In genomic region chr6:83413686-83414085, GRCm38 (mm10) we compare ENCODE assay signal across 24 mouse cellular contexts. TPM values are rescaled to one million over a fixed set of nuclear protein-coding genes. Genes with fewer than 3 reads are reported as not detected.
DNase-seq lines count a peak whose midpoint lies in the region; ATAC-seq and TF ChIP-seq lines count a peak whose summit lies in the region.
"Had no signal": no experiment of that assay in that cellular context is flagged by ENCODE, and none has a peak within 500 bp of the region (broad histone marks: within the 10 kb centered on the region; RNA-seq: fewer than 3 reads in every experiment).

No protein-coding gene starts in this region.

- ATAC-seq in forebrain, embryonic 15.5 days (replicated peaks): no peak
- ATAC-seq in forebrain, embryonic 14.5 days: no peak
- no peak for ATAC-seq in hindbrain, embryonic 14.5 days (ENCODE audit: low FRiP score)
- ATAC-seq in hindbrain, postnatal 0 days: no peak
- ATAC-seq in CD4-positive, CD25-positive, alpha-beta regulatory T cell, adult 4 months: no peak

- no peaks in the 10 kb centered on the region for H3K36me3 ChIP-seq in forebrain, embryonic 15.5 days
- H3K36me3 ChIP-seq in forebrain, embryonic 14.5 days (ENCODE audit: control insufficient read depth, insufficient read depth, low read length): 0 out of 2 replicates have a peak, but pooled peaks cover 3% of the 10 kb centered on the region
- 0 out of 2 replicates have a peak, but pooled peaks cover 4% of the 10 kb centered on the region for H3K36me3 ChIP-seq in hindbrain, embryonic 14.5 days (replicated peaks; ENCODE audit: control insufficient read depth, insufficient read depth)
- no peaks in the 10 kb centered on the region for H3K36me3 ChIP-seq in hindbrain, postnatal 0 days (ENCODE audit: insufficient read depth, low read length)
- H3K36me3 ChIP-seq in spleen, adult 2 months (ENCODE audit: control insufficient read depth, insufficient read depth, low read length): no peaks in the 10 kb centered on the region
- H3K36me3 ChIP-seq: hindbrain, embryonic 15.5 days; midbrain, embryonic 15.5 days had no signal

- no peak for TF ChIP-seq POLR2A in spleen, adult 2 months (IDR thresholded peaks at IDR 0.05; ENCODE audit: low read depth, low read length)

- H3K4me3 ChIP-seq in forebrain, embryonic 15.5 days: no peak overlapping the region
- no peak overlapping the region for H3K4me3 ChIP-seq in forebrain, embryonic 14.5 days (ENCODE audit: low read depth, low read length)
- H3K4me3 ChIP-seq in hindbrain, embryonic 14.5 days (replicated peaks; ENCODE audit: low read length): no peak overlapping the region
- H3K4me3 ChIP-seq in hindbrain, postnatal 0 days (ENCODE audit: low read length): no peak overlapping the region
- no peak overlapping the region for H3K4me3 ChIP-seq in spleen, adult 2 months (ENCODE audit: extremely low read depth, insufficient read depth, insufficient read length)
- H3K4me3 ChIP-seq: erythroblast, embryonic 14.5 days; forebrain, embryonic 12.5 days; hindbrain, embryonic 15.5 days; limb, embryonic 12.5 days; liver, embryonic 15.5 days; midbrain, embryonic 15.5 days; neural tube, embryonic 12.5 days had no signal

- 59% methylated on average over 1 of the region's 1 CpGs for WGBS in forebrain, embryonic 15.5 days
- 76% methylated on average over 1 of the region's 1 CpGs for WGBS in forebrain, embryonic 14.5 days
- WGBS in hindbrain, embryonic 14.5 days: 64% methylated on average over 1 of the region's 1 CpGs
- WGBS in hindbrain, postnatal 0 days: 32% methylated on average over 1 of the region's 1 CpGs
- WGBS in spleen, adult 2 months: 57% methylated on average over 1 of the region's 1 CpGs

- H3K27me3 ChIP-seq in forebrain, embryonic 15.5 days: no peaks in the 10 kb centered on the region
- no peaks in the 10 kb centered on the region for H3K27me3 ChIP-seq in forebrain, embryonic 14.5 days (replicated peaks; ENCODE audit: control insufficient read depth, insufficient read depth, low read length)
- H3K27me3 ChIP-seq in hindbrain, embryonic 14.5 days (ENCODE audit: control insufficient read depth, insufficient read depth, low read length): no peaks in the 10 kb centered on the region
- no peaks in the 10 kb centered on the region for H3K27me3 ChIP-seq in hindbrain, postnatal 0 days (ENCODE audit: insufficient read depth, low read length)
- no peaks in the 10 kb centered on the region for H3K27me3 ChIP-seq in spleen, adult 2 months (ENCODE audit: control insufficient read depth, insufficient read depth, low read length)
- H3K27me3 ChIP-seq: forebrain, embryonic 12.5 days; hindbrain, embryonic 15.5 days; limb, embryonic 12.5 days; liver, embryonic 15.5 days; midbrain, embryonic 15.5 days; neural tube, embryonic 12.5 days had no signal

- H3K4me2 ChIP-seq in forebrain, embryonic 15.5 days (replicated peaks): no peak overlapping the region
- H3K4me2 ChIP-seq in forebrain, embryonic 14.5 days (ENCODE audit: low read length): no peak overlapping the region
- H3K4me2 ChIP-seq in hindbrain, embryonic 14.5 days (replicated peaks): no peak overlapping the region
- H3K4me2 ChIP-seq in hindbrain, postnatal 0 days (ENCODE audit: low read depth, low read length): no peak overlapping the region
- H3K4me2 ChIP-seq: forebrain, embryonic 12.5 days; heart, embryonic 11.5 days; hindbrain, embryonic 15.5 days; limb, embryonic 12.5 days; liver, embryonic 15.5 days; lung, embryonic 14.5 days; midbrain, embryonic 15.5 days had no signal

- TF ChIP-seq CTCF in hindbrain, postnatal 0 days (IDR thresholded peaks at IDR 0.05; ENCODE audit: low read depth): no peak
- no peak for TF ChIP-seq CTCF in spleen, adult 2 months (IDR thresholded peaks at IDR 0.05; ENCODE audit: extremely low read depth, insufficient read depth, insufficient read length, insufficient replicate concordance)

- no peak for DNase-seq in forebrain, embryonic 14.5 days (ENCODE audit: low spot score)
- DNase-seq in hindbrain, embryonic 14.5 days (ENCODE audit: low spot score): no peak
- no peak for DNase-seq in hindbrain, postnatal 0 days (ENCODE audit: low spot score)
- DNase-seq in spleen, adult 2 months (ENCODE audit: low read depth in 1 of 2, low spot score in 2 of 2): no peak
- no peak for DNase-seq in spleen, postnatal 36 days (ENCODE audit: low spot score in 2 of 2)
- DNase-seq: cerebellum, postnatal 14 days; gastrocnemius, postnatal 14 days; heart, postnatal 36 days; lung, postnatal 14 days; right cerebral cortex, postnatal 4 days; thymus, adult 18-20 months; thymus, postnatal 25 days had no signal

- no peak overlapping the region for H3K9ac ChIP-seq in forebrain, embryonic 15.5 days (replicated peaks)
- H3K9ac ChIP-seq in forebrain, embryonic 14.5 days (ENCODE audit: low read length): no peak overlapping the region
- no peak overlapping the region for H3K9ac ChIP-seq in hindbrain, embryonic 14.5 days
- no peak overlapping the region for H3K9ac ChIP-seq in hindbrain, postnatal 0 days (replicated peaks; ENCODE audit: low read length)
- H3K9ac ChIP-seq: forebrain, embryonic 12.5 days; hindbrain, embryonic 15.5 days; limb, embryonic 12.5 days; liver, embryonic 15.5 days; lung, embryonic 14.5 days; midbrain, embryonic 15.5 days; neural tube, embryonic 12.5 days had no signal

- peaks cover 79% of the 10 kb centered on the region for H3K4me1 ChIP-seq in forebrain, embryonic 15.5 days
- peaks cover 38% of the 10 kb centered on the region for H3K4me1 ChIP-seq in forebrain, embryonic 14.5 days (ENCODE audit: control insufficient read depth, insufficient read depth, low read length)
- H3K4me1 ChIP-seq in hindbrain, embryonic 14.5 days (replicated peaks; ENCODE audit: control insufficient read depth, insufficient read depth, low read length): peaks cover 65% of the 10 kb centered on the region
- peaks cover 20% of the 10 kb centered on the region for H3K4me1 ChIP-seq in hindbrain, postnatal 0 days (ENCODE audit: insufficient read depth, low read length)
- peaks cover 22% of the 10 kb centered on the region; the same call in 1 of the 2 replicates for H3K4me1 ChIP-seq in spleen, adult 2 months (ENCODE audit: control insufficient read depth, insufficient read depth, insufficient read length)

- no peaks in the 10 kb centered on the region for H3K9me3 ChIP-seq in forebrain, embryonic 15.5 days
- no peaks in the 10 kb centered on the region for H3K9me3 ChIP-seq in forebrain, embryonic 14.5 days (replicated peaks; ENCODE audit: control insufficient read depth, low read length)
- H3K9me3 ChIP-seq in hindbrain, embryonic 14.5 days (ENCODE audit: control insufficient read depth, low read length): no peaks in the 10 kb centered on the region
- H3K9me3 ChIP-seq in hindbrain, postnatal 0 days (ENCODE audit: low read length): no peaks in the 10 kb centered on the region
- H3K9me3 ChIP-seq: forebrain, embryonic 12.5 days; hindbrain, embryonic 15.5 days; limb, embryonic 12.5 days; liver, embryonic 15.5 days; midbrain, embryonic 15.5 days; neural tube, embryonic 12.5 days had no signal

- H3K27ac ChIP-seq in forebrain, embryonic 15.5 days (replicated peaks): peak overlapping the region; percentile 0; the same call in 1 of the 2 replicates
- no peak overlapping the region for H3K27ac ChIP-seq in forebrain, embryonic 14.5 days (ENCODE audit: low read depth, low read length)
- peak overlapping the region; percentile 38; the same call in 1 of the 2 replicates for H3K27ac ChIP-seq in hindbrain, embryonic 14.5 days
- no peak overlapping the region; the same call in 1 of the 2 replicates for H3K27ac ChIP-seq in hindbrain, postnatal 0 days
- peak overlapping the region; percentile 20; the same call in 1 of the 2 replicates for H3K27ac ChIP-seq in spleen, adult 2 months (ENCODE audit: insufficient read depth, low read length)
- H3K27ac ChIP-seq: kidney, postnatal 0 days; limb, embryonic 12.5 days; liver, embryonic 15.5 days had no signal

RNA-seq across cellular contexts. Expression of gene Tet3, which starts 45.2 kb away (rescaled TPM):
- polyA plus RNA-seq in forebrain, embryonic 15.5 days (2015; fragmentation: Nextera tagmentation; extraction: Ambion mirVana): 71.3 and 73.7 TPM in 2 replicates
- polyA plus RNA-seq in forebrain, embryonic 14.5 days (2014; fragmentation: Nextera tagmentation; extraction: Ambion mirVana): 34.9 and 49.5 TPM in 2 replicates
- polyA plus RNA-seq in hindbrain, embryonic 14.5 days (2014; fragmentation: Nextera tagmentation; extraction: Ambion mirVana): 43.6 and 52.2 TPM in 2 replicates
- 30.8 and 34.8 TPM in 2 replicates for total RNA-seq in hindbrain, postnatal 0 days (2014; rRNA removed)
- polyA plus RNA-seq in hindbrain, postnatal 0 days (2015; fragmentation: Nextera tagmentation; extraction: Ambion mirVana): 38.0 and 41.9 TPM in 2 replicates
- polyA plus RNA-seq in spleen, adult 2 months (2012; rRNA removed): 21.1 and 22.9 TPM in 2 replicates
- polyA plus RNA-seq in CD4-positive, CD25-positive, alpha-beta regulatory T cell, adult 4 months (2017; shearing (Covaris generic)): 10 to 100 TPM; 18.5 to 20.8 TPM

Comparison
In these comparisons a context has a peak if more than half of its experiments do, and no peak if none do; other contexts are left out.
1. H3K27ac ChIP-seq: peak in forebrain, embryonic 15.5 days (single experiment), hindbrain, embryonic 14.5 days (single experiment) and spleen, adult 2 months (single experiment); none in forebrain, embryonic 14.5 days (single experiment) and hindbrain, postnatal 0 days (single experiment).